Mouse (Mus musculus): Measurements from ENCODE around the gene Mep1a.

DNA sequence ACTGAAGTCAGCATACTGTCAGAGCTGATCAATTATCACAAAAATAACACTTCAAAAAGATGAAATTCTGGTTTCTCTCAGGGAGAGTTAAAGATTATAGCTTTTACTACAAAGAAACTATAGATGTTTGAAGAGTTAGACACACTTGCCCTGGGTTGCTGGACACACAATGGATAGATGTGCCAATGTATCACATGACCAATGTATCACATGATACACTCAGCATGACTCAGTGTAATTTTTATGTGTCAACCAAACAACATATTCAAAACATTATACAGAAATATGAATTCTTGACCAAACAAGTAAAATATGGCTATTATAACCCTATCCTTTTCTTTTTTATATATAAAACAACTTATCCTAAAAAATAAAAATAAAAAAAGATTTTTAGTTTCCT, 25.0 kb downstream of the Mep1a start:
- TF ChIP-seq CTCF (IDR thresholded peaks at IDR 0.05; ENCODE audit: low read depth): no peak
- TF ChIP-seq EP300 (IDR thresholded peaks at IDR 0.05; ENCODE audit: low read depth): no peak

Measured in liver, embryonic 14.5 days (tissue).